Mouse (Mus musculus) gastrocnemius, adult 18-20 months (tissue): ENCODE measurements around the gene Ctla2a. TPM values are rescaled to one million over a fixed set of nuclear protein-coding genes. Genes with fewer than 3 reads are reported as not detected.
"Not testable (repeated sequence)": the region's sequence is repeated elsewhere in the genome, so short reads cannot be mapped to it uniquely, and the experiment has no call there.

Experiments
- DNase-seq: peaks from one replicate; pipeline ENCODE4 v3.0.0; 2021; ENCODE audit warnings: low spot score
- long read RNA-seq, 2 experiments: library from polyadenylated mRNA; stranded (forward); transcript quantifications; one replicate each; pipeline ENCODE4 v2.0.0; 2021
- total RNA-seq, 2 experiments: library from RNA; stranded (reverse); gene quantifications; 2 replicates each; pipeline ENCODE4 v1.2.3; 2021

The Ctla2a gene
- 10 to 100 TPM; 18.2 to 24.3 TPM for total RNA-seq
- long read RNA-seq, experiment 1, partial matches to known transcripts = 1 of 5 reads
- long read RNA-seq, experiment 1, other reads (novel, unspliced or antisense) = 0 of 5 reads
- long read RNA-seq, experiment 2, transcript Ctla2a-201 (5 exons, 1,373 nt) = major isoform, 7 of 8 reads
- long read RNA-seq, experiment 2, partial matches to known transcripts = 1 of 8 reads
- long read RNA-seq, experiment 2, other reads (novel, unspliced or antisense) = 0 of 8 reads

DNA sequence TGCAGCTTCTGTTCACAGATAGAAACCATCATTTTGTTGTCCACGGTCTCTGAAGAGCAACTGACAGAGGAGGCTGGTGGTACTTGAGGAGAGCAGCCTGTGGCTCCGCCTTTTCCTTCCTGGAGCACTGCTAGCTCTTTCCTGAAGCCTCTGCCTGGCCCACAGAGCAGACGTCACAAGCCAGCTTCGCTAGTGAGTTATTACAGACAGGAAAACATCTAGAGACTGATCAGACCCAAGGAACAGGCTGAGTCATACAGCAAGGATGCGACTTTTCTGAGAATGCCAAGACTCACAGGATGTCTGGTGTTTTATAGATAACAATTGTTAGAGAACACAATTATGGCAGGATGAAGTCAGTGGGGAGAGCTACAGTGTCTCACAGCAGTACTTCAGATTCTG lies at the start of gene Ctla2a, which contains the start of gene Gm49391:
Ctla2a (minus strand) TSS at position 126 of the 402 bp plus-strand sequence.
Gm49391 (minus strand) TSS at position 72 of the 402 bp plus-strand sequence.
- peak; percentile 8 for DNase-seq

- DNase-seq = not testable (repeated sequence)
Observed at GRCm38 (mm10) chr13:60972319-60972718, 35.9 kb upstream of the Ctla2a start.

DNA sequence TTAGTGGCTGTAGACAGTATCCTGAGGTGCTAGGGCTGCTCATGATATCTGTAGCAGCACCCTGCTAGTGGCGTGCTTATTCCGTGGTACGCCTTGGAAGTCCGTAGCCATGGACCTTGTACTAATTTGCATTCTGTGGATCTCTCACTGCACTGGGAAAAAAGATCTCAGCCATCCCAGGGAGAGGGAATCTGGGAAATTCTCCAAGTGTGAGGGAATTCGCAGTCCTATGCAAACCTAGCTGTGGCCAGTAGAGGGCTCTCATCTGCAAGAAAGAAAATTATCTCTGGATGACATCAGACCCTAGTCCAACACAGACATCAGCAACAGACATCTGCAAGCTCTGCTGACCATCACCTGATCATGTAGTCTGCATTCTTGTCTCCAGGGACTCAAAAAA lies 27.6 kb upstream of the Ctla2a start:
- DNase-seq = peak; percentile 7

- peak; percentile 34 for DNase-seq
Observed at GRCm38 (mm10) chr13:60961706-60962105, 25.3 kb upstream of the Ctla2a start.

- not testable (repeated sequence) for DNase-seq
Observed at GRCm38 (mm10) chr13:60941884-60942283, 5.5 kb upstream of the Ctla2a start, which contains the start of gene Tpbpa. Gene Tpbpa (minus strand): TSS chr13:60941984.

DNA sequence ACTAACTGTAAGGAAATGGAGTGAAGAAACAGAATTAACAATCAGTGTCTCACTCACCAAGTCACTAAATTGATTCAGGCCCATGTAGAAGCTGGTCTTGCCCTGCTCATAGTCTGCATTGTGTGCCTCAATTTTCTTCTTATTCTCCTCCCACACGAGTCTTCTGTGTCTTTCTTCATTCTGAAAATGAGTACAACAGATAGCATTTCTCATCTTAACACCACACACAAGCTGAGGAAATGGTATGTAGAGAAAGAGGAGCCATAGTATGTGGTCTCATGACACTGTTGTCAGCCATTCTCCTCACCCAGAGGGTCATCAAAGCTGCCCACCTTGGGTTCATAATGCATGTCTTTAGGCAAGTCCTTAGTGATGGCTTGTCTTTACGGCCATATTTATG lies 935 bp downstream of the Ctla2a start, which contains the start of gene Gm49393:
Gm49393 (minus strand) TSS at position 101 of the 400 bp plus-strand sequence.
- not testable (repeated sequence) for DNase-seq

DNA sequence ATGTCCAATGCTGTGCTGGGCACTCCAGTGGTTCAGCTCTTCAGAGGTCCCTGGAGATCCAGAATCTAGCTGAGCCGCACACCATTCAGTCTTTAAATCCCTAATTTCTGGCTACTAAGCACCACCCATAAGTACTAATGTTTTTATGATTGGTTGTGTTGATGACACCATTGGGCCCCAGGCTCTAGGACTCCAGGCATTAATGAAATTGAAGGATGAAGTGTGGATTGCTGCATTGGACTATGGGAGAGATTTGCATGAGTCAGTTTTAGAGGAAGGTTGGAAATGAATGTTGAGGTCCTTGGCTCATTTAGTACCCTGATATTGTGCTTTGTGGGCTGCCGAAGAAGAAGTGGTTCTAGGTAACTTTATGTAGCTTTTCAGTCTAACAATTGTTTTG lies 31.6 kb downstream of the Ctla2a start, which contains the start of gene Tpbpb:
Tpbpb (minus strand) TSS at position 101 of the 400 bp plus-strand sequence.
- DNase-seq = not testable (repeated sequence)

DNA sequence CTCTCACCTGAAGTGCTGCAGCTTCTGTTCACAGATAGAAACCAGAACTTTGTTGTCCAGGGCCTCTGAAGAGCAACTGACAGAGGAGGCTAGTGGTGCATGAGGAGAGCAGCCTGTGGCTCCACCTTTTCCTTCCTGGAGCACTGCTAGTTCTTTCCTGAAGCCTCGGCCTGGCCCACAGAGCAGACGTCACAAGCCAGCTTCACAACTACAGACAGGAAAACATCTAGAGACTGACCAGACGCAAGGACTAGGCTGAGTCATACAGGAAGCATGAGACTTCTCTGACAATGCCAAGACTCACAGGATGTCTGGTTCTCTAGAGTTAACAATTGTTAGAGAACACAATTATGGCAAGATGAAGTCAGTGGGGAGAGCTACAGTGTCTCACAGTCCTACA lies 39.1 kb downstream of the Ctla2a start, which contains the start of gene Ctla2b:
Ctla2b (minus strand) TSS at position 120 of the 400 bp plus-strand sequence.
- DNase-seq = peak; percentile 40

GRCm38 (mm10) chr13:60896794-60897193 lies 39.6 kb downstream of the Ctla2a start, which contains the start of gene Gm49392:
Gene Gm49392 (minus strand): TSS chr13:60896894.
- DNase-seq = not testable (repeated sequence)

GRCm38 (mm10) chr13:60895406-60896160 lies 40.8 kb downstream of the Ctla2a start:
- DNase-seq = no peak

GRCm38 (mm10) chr13:60892301-60892700 lies 44.1 kb downstream of the Ctla2a start:
- no peak for DNase-seq

Other genes with a start within 250 kb of the Ctla2a start
- gene BC051665, start 150.3 kb downstream of the Ctla2a start, total RNA-seq = not detected
- gene Ctsll3, start 133.8 kb downstream of the Ctla2a start, total RNA-seq = not detected
- gene 4930486L24Rik, start 72.2 kb downstream of the Ctla2a start, total RNA-seq = not detected
- gene Gm49392, start 39.7 kb downstream of the Ctla2a start, total RNA-seq = 1 to 10 TPM in 1 of 2 experiments, under 1 TPM in 1; 0.48 to 1.0 TPM
- 1 to 10 TPM; 2.7 to 3.1 TPM for gene Ctla2b, start 39.2 kb downstream of the Ctla2a start, total RNA-seq
- not detected for gene Tpbpb, start 31.7 kb downstream of the Ctla2a start, total RNA-seq
- not detected for gene Gm49393, start 1.0 kb downstream of the Ctla2a start, total RNA-seq
- gene Gm49391, start 54 bp downstream of the Ctla2a start, total RNA-seq = 1 to 10 TPM in 1 of 2 experiments, not detected in 1; 1.0 TPM
- not detected for gene Tpbpa, start 5.4 kb upstream of the Ctla2a start, total RNA-seq
- not detected for gene Ctsj, start 69.3 kb upstream of the Ctla2a start, total RNA-seq
- gene Ctsq, start 104.0 kb upstream of the Ctla2a start, total RNA-seq = not detected
- not detected for gene Ctsr, start 227.6 kb upstream of the Ctla2a start, total RNA-seq